Comparison of ENCODE assay signal across 17 mouse cellular contexts in genomic region chr9:48687891-48688290, GRCm38 (mm10).
DNase-seq lines count a peak whose midpoint lies in the region; ATAC-seq and TF ChIP-seq lines count a peak whose summit lies in the region.
"Had no signal": no experiment of that assay in that cellular context is flagged by ENCODE, and none has a peak within 500 bp of the region (broad histone marks: within the 10 kb centered on the region; RNA-seq: fewer than 3 reads in every experiment).

No protein-coding gene starts in this region.

- no peaks in the 10 kb centered on the region for H3K36me3 ChIP-seq in neural tube, embryonic 13.5 days
- H3K36me3 ChIP-seq: embryonic facial prominence, embryonic 12.5 days; heart, embryonic 12.5 days had no signal

- no peak overlapping the region for H3K9ac ChIP-seq in neural tube, embryonic 13.5 days
- H3K9ac ChIP-seq: embryonic facial prominence, embryonic 12.5 days; heart, embryonic 12.5 days had no signal

- no peak for ATAC-seq in neural tube, embryonic 13.5 days (ENCODE audit: low read depth)
- ATAC-seq: forebrain, embryonic 14.5 days; hindbrain, embryonic 16.5 days had no signal

- intact Hi-C loops in gastrocnemius, adult 2 months (cut with DNase I): no loop called here

- H3K27me3 ChIP-seq in neural tube, embryonic 13.5 days: peaks cover 16% of the 10 kb centered on the region; the same call in 1 of the 2 replicates
- H3K27me3 ChIP-seq: embryonic facial prominence, embryonic 12.5 days had no signal

- no peak for DNase-seq in gastrocnemius, adult 2 months
- no peak for DNase-seq in gastrocnemius, adult 18-20 months (ENCODE audit: low spot score)
- no peak for DNase-seq in layer of hippocampus, adult 2 months (ENCODE audit: low spot score in 2 of 2)
- no peak for DNase-seq in layer of hippocampus, postnatal 10 days (ENCODE audit: low spot score in 2 of 2)
- DNase-seq in neural tube, embryonic 10.5 days (ENCODE audit: extremely low spot score, low spot score): no peak
- DNase-seq in urinary bladder, adult 18-20 months (ENCODE audit: low spot score in 2 of 2): no peak
- DNase-seq: adrenal gland, postnatal 10 days; cerebellum, adult 11-12 months; cerebellum, adult 9-10 months; cerebellum, postnatal 25 days; gastrocnemius, postnatal 10 days; heart, adult 2 months had no signal

- H3K4me3 ChIP-seq in gastrocnemius, adult 2 months: no peak overlapping the region
- no peak overlapping the region for H3K4me3 ChIP-seq in layer of hippocampus, adult 2 months
- no peak overlapping the region for H3K4me3 ChIP-seq in neural tube, embryonic 13.5 days
- H3K4me3 ChIP-seq: embryonic facial prominence, embryonic 12.5 days; heart, adult 2 months; heart, embryonic 12.5 days had no signal

- no peaks in the 10 kb centered on the region for H3K9me3 ChIP-seq in neural tube, embryonic 13.5 days
- H3K9me3 ChIP-seq: embryonic facial prominence, embryonic 12.5 days; heart, embryonic 12.5 days had no signal

- peak overlapping the region; percentile 32; the same call in 1 of the 2 replicates for H3K27ac ChIP-seq in gastrocnemius, adult 2 months
- peak overlapping the region; percentile 84 for H3K27ac ChIP-seq in layer of hippocampus, adult 2 months
- H3K27ac ChIP-seq in neural tube, embryonic 13.5 days (replicated peaks): 0 out of 2 replicates have a peak overlapping the region, but pooled peaks have one; percentile 2
- H3K27ac ChIP-seq: embryonic facial prominence, embryonic 12.5 days; heart, adult 2 months had no signal

- no peak for TF ChIP-seq CTCF in gastrocnemius, adult 2 months (IDR thresholded peaks at IDR 0.05)
- TF ChIP-seq CTCF in layer of hippocampus, adult 2 months (conservative IDR thresholded peaks at IDR 0.05): no peak

- peaks cover 20% of the 10 kb centered on the region; the same call in 1 of the 2 replicates for H3K4me1 ChIP-seq in neural tube, embryonic 13.5 days (replicated peaks)
- H3K4me1 ChIP-seq: embryonic facial prominence, embryonic 12.5 days had no signal

- no peak overlapping the region for H3K4me2 ChIP-seq in neural tube, embryonic 13.5 days
- H3K4me2 ChIP-seq: embryonic facial prominence, embryonic 12.5 days; heart, embryonic 12.5 days had no signal

- 76% methylated on average over 7 of the region's 7 CpGs for WGBS in neural tube, embryonic 13.5 days

Comparison
In these comparisons a context has a peak if more than half of its experiments do, and no peak if none do; other contexts are left out.
1. H3K27ac ChIP-seq: peak in every context shown above with its lines; median percentile 84 in layer of hippocampus, adult 2 months; 32 in gastrocnemius, adult 2 months; 2 in neural tube, embryonic 13.5 days.